Comparison of ENCODE assay signal across 8 mouse cellular contexts in the genomic region with DNA sequence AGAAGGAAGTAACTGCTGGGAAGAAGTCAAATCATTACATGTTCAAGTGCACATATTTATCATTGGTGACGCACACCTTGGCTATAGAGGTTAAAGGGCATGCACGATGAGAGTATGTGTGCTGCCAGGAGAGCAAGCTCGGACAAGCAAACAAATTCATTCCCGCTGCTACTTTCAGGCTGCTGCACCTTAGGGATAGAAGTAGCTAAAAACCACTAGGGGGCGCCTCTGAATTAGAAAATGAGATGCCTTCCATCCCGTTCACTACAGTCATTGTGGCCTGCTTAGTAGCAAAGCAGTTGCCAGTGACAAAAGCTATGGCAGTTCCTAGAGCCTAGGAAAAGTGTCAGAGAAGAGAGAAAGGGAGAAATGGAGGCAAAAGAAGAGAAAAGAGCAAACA. TPM values are rescaled to one million over a fixed set of nuclear protein-coding genes. Genes with fewer than 3 reads are reported as not detected.
A peak's percentile ranks its signal among the peaks of the same experiment; 100 is the strongest.
DNase-seq lines count a peak whose midpoint lies in the region; ATAC-seq lines count a peak whose summit lies in the region.

No protein-coding gene starts in this region.

- no peaks in the 10 kb centered on the region for H3K36me3 ChIP-seq in intestine, embryonic 14.5 days (ENCODE audit: control insufficient read depth, insufficient read depth, low read length)
- H3K36me3 ChIP-seq in midbrain, embryonic 10.5 days = no peaks in the 10 kb centered on the region

- H3K9ac ChIP-seq in intestine, embryonic 14.5 days (ENCODE audit: low read length) = no peak overlapping the region

- H3K27ac ChIP-seq in intestine, embryonic 14.5 days (ENCODE audit: low read depth) = no peak overlapping the region
- no peak overlapping the region for H3K27ac ChIP-seq in midbrain, embryonic 10.5 days (replicated peaks)

- peak; percentile 78 for DNase-seq in urinary bladder, postnatal 14 days (ENCODE audit: low spot score)
- no peak for DNase-seq in urinary bladder, adult 2 months (ENCODE audit: low spot score)
- DNase-seq in cerebellum, postnatal 10 days = peak; percentile 80 to 88
- peak; percentile 33 to 44 for DNase-seq in frontal cortex, postnatal 10 days (ENCODE audit: low spot score in 2 of 2)
- peak; percentile 71 for DNase-seq in intestine, embryonic 14.5 days (ENCODE audit: low spot score)
- peak; percentile 13 to 32 for DNase-seq in left cerebral cortex, adult 8-10 months (ENCODE audit: low spot score in 2 of 2)
- peak; percentile 60 for DNase-seq in midbrain, embryonic 10.5 days (ENCODE audit: low spot score)
- peak; percentile 43 to 74 for DNase-seq in spleen, postnatal 4 days (ENCODE audit: low spot score in 2 of 2)

- H3K9me3 ChIP-seq in intestine, embryonic 14.5 days (ENCODE audit: control insufficient read depth, low read length) = no peaks in the 10 kb centered on the region
- no peaks in the 10 kb centered on the region for H3K9me3 ChIP-seq in midbrain, embryonic 10.5 days (replicated peaks)

- H3K4me2 ChIP-seq in intestine, embryonic 14.5 days (ENCODE audit: low read length) = no peak overlapping the region

- 9% methylated on average over 6 of the region's 6 CpGs for WGBS in intestine, embryonic 14.5 days
- 15% methylated on average over 6 of the region's 6 CpGs for WGBS in midbrain, embryonic 10.5 days

- peaks cover 12% of the 10 kb centered on the region for H3K4me1 ChIP-seq in intestine, embryonic 14.5 days (replicated peaks; ENCODE audit: control insufficient read depth, insufficient read depth, low read length)
- H3K4me1 ChIP-seq in midbrain, embryonic 10.5 days = peaks cover 18% of the 10 kb centered on the region

- H3K4me3 ChIP-seq in intestine, embryonic 14.5 days (ENCODE audit: low read depth, low read length) = no peak overlapping the region
- no peak overlapping the region for H3K4me3 ChIP-seq in midbrain, embryonic 10.5 days

- peak; percentile 61; the same call in 1 of the 2 replicates for ATAC-seq in intestine, embryonic 14.5 days (replicated peaks; ENCODE audit: low FRiP score, low TSS enrichment, low read depth)

- no peaks in the 10 kb centered on the region for H3K27me3 ChIP-seq in intestine, embryonic 14.5 days (replicated peaks; ENCODE audit: control insufficient read depth, insufficient read depth, low read length)
- no peaks in the 10 kb centered on the region for H3K27me3 ChIP-seq in midbrain, embryonic 10.5 days (ENCODE audit: low read depth, poor library complexity, severe bottlenecking)

RNA-seq across cellular contexts. Expression of a gene that starts 50.6 kb away (rescaled TPM):
- polyA plus RNA-seq in urinary bladder, adult 2 months (2012; rRNA removed) = 1.7 and 2.3 TPM in 2 replicates
- 10.0 and 10.3 TPM in 2 replicates for polyA plus RNA-seq in intestine, embryonic 14.5 days (2014; fragmentation: Nextera tagmentation; extraction: Ambion mirVana)
- total RNA-seq in left cerebral cortex, adult 8-10 months (2022) = under 1 TPM in 1 of 4 experiments, not detected in 3; 0.39 TPM
- polyA plus RNA-seq in midbrain, embryonic 10.5 days (2016; fragmentation: Nextera tagmentation; extraction: Ambion mirVana) = 7.8 and 8.5 TPM in 2 replicates

RNA-seq across cellular contexts. Expression of a gene that starts 51.5 kb away (rescaled TPM):
- 37.9 and 39.2 TPM in 2 replicates for polyA plus RNA-seq in urinary bladder, adult 2 months (2012; rRNA removed)
- polyA plus RNA-seq in intestine, embryonic 14.5 days (2014; fragmentation: Nextera tagmentation; extraction: Ambion mirVana) = 12.5 and 17.9 TPM in 2 replicates
- total RNA-seq in left cerebral cortex, adult 8-10 months (2022) = 10 to 100 TPM; 28.0 to 34.1 (median 30.7) TPM
- 13.1 and 15.1 TPM in 2 replicates for polyA plus RNA-seq in midbrain, embryonic 10.5 days (2016; fragmentation: Nextera tagmentation; extraction: Ambion mirVana)
